Mouse (Mus musculus) liver, embryonic 11.5 days (tissue): ENCODE measurements at regions not wholly inside any gene's neighbourhood (a gene's known extent, or its start where the extent isn't known, plus 50 kb on each side); places are given as distances from the start of the nearest gene placed in this dataset.

ENCODE experiments used
- ATAC-seq: fragments of 200-750 bp; cut with Nextera tagmentation; replicated peaks from 2 replicates; pipeline ENCODE4 v1.8.0; 2017; ENCODE audit warnings: moderate number of reproducible peaks, mild to moderate bottlenecking, moderate TSS enrichment, moderate library complexity; ENCODE audit not compliant: low FRiP score
- DNase-seq: peaks from one replicate; pipeline ENCODE4 v3.0.0-alpha.2; 2017; ENCODE audit warnings: low spot score
- H3K27ac ChIP-seq: fragments of 300-500 bp; sonication (generic); 2 replicates; pipeline ENCODE4 v1.5.1; 2014; ENCODE audit warnings: mild to moderate bottlenecking, low read depth, low read length, control low read depth
- H3K27me3 ChIP-seq: fragments of 300-500 bp; sonication (generic); replicated peaks from 2 replicates; pipeline ENCODE4 v1.6.1; 2014; ENCODE audit warnings: low read length, mixed read lengths; ENCODE audit not compliant: control insufficient read depth, insufficient read depth
- H3K36me3 ChIP-seq: fragments of 300-500 bp; sonication (generic); 2 replicates; pipeline ENCODE4 v1.6.1; 2014; ENCODE audit warnings: mild to moderate bottlenecking, low read length, moderate library complexity, mixed read lengths; ENCODE audit not compliant: control insufficient read depth, insufficient read depth
- H3K4me1 ChIP-seq: fragments of 300-500 bp; sonication (generic); replicated peaks from 2 replicates; pipeline ENCODE4 v1.6.1; 2014; ENCODE audit warnings: low read length, mixed read lengths; ENCODE audit not compliant: control insufficient read depth, insufficient read depth
- H3K4me2 ChIP-seq: fragments of 300-500 bp; sonication (generic); 2 replicates; pipeline ENCODE4 v1.6.1; 2014; ENCODE audit warnings: mild to moderate bottlenecking, control low read depth, moderate library complexity
- H3K4me3 ChIP-seq: fragments of 300-500 bp; sonication (generic); 2 replicates; pipeline ENCODE4 v1.5.1; 2014; ENCODE audit warnings: low read depth, low read length, control low read depth
- H3K9ac ChIP-seq: fragments of 300-500 bp; sonication (generic); 2 replicates; pipeline ENCODE4 v1.6.1; 2014; ENCODE audit warnings: low read depth, low read length, control low read depth
- H3K9me3 ChIP-seq: fragments of 300-500 bp; sonication (generic); 2 replicates; pipeline ENCODE4 v1.6.1; 2016; ENCODE audit warnings: low read length, inconsistent platforms, mixed read lengths; ENCODE audit not compliant: control insufficient read depth
- WGBS: fragments of 180-500 bp; shearing (Covaris S2); extraction: QIAGEN DNeasy Blood & Tissue Kit; methylation state at CpG from one replicate; pipeline ENCODE4 v1.1.7; 2014; 5-methylcytosine and 5-hydroxymethylcytosine counted together

- Histone ChIP-seq H3K4me2 (no peak overlapping the region), H3K9ac (no peak overlapping the region), H3K27ac (no peak overlapping the region), H3K27me3 (peaks cover 54% of the 10 kb centered on the region), H3K36me3 (no peaks in the 10 kb centered on the region), H3K4me3 (no peak overlapping the region), H3K4me1 (no peaks in the 10 kb centered on the region), H3K9me3 (no peaks in the 10 kb centered on the region)
- 39% methylated on average over 12 of the region's 12 CpGs for WGBS
- no peak for DNase-seq
- no peak for ATAC-seq
Measured at GRCm38 (mm10) chr12:106480281-106481060, 470.4 kb downstream of the Vrk1 start.

GRCm38 (mm10) chr12:106501622-106502327 lies 491.7 kb downstream of the Vrk1 start:
- Histone ChIP-seq H3K4me3 (no peak overlapping the region), H3K4me2 (no peak overlapping the region), H3K9me3 (no peaks in the 10 kb centered on the region), H3K27ac (no peak overlapping the region), H3K4me1 (no peaks in the 10 kb centered on the region), H3K9ac (no peak overlapping the region), H3K36me3 (no peaks in the 10 kb centered on the region), H3K27me3 (no peaks in the 10 kb centered on the region)
- WGBS = 48% methylated on average over 12 of the region's 12 CpGs
- ATAC-seq (no peak), DNase-seq (no peak)

- DNase-seq = no peak
- Histone ChIP-seq H3K9ac (no peak overlapping the region), H3K4me3 (no peak overlapping the region), H3K4me2 (no peak overlapping the region), H3K27me3 (no peaks in the 10 kb centered on the region), H3K27ac (no peak overlapping the region), H3K4me1 (no peaks in the 10 kb centered on the region), H3K9me3 (no peaks in the 10 kb centered on the region), H3K36me3 (no peaks in the 10 kb centered on the region)
- no peak for ATAC-seq
- 83% methylated on average over 8 of the region's 8 CpGs for WGBS
Measured at GRCm38 (mm10) chr12:106504285-106504684, 494.3 kb downstream of the Vrk1 start.

GRCm38 (mm10) chr12:106514057-106514456 lies 504.0 kb downstream of the Vrk1 start:
- H3K4me2 ChIP-seq = no peak overlapping the region
- no peak overlapping the region for H3K27ac ChIP-seq
- H3K9ac ChIP-seq = no peak overlapping the region
- 71% methylated on average over 11 of the region's 11 CpGs for WGBS
- DNase-seq (no peak), ATAC-seq (no peak)
- no peaks in the 10 kb centered on the region for H3K36me3 ChIP-seq
- no peak overlapping the region for H3K4me3 ChIP-seq
- no peaks in the 10 kb centered on the region for H3K27me3 ChIP-seq
- no peaks in the 10 kb centered on the region for H3K9me3 ChIP-seq
- H3K4me1 ChIP-seq = no peaks in the 10 kb centered on the region

DNA sequence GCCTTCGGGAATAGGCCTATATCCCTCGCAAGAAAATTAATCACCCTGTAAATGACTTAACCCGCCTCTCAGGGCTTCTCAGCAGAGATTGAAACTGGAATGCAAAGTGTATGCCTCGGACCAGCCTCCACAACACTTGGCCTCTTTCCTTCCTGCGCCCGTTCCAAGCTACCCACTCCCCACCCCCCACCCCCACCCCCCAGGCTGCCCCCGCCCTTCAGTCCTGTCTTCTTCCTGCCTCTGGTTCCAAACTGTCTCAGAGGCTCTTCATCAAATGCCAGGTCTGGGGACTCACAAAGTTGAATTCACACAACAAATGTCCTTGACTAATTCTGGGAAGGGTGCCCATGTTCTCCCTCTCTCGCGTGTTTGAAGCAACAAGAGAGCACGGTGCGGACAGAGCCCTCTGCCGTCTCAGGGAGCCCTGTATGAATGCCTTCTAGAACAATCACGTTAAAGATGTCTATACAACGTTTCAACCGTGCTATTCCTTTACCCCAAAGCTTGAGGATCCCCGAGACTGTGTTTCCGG lies 505.3 kb downstream of the Vrk1 start:
- H3K4me2 ChIP-seq = no peak overlapping the region
- H3K9me3 ChIP-seq = no peaks in the 10 kb centered on the region
- H3K27me3 ChIP-seq = no peaks in the 10 kb centered on the region
- 69% methylated on average over 17 of the region's 17 CpGs for WGBS
- H3K36me3 ChIP-seq = no peaks in the 10 kb centered on the region
- no peaks in the 10 kb centered on the region for H3K4me1 ChIP-seq
- H3K4me3 ChIP-seq = no peak overlapping the region
- H3K27ac ChIP-seq = no peak overlapping the region
- ATAC-seq (no peak), DNase-seq (no peak)
- H3K9ac ChIP-seq = no peak overlapping the region

DNA sequence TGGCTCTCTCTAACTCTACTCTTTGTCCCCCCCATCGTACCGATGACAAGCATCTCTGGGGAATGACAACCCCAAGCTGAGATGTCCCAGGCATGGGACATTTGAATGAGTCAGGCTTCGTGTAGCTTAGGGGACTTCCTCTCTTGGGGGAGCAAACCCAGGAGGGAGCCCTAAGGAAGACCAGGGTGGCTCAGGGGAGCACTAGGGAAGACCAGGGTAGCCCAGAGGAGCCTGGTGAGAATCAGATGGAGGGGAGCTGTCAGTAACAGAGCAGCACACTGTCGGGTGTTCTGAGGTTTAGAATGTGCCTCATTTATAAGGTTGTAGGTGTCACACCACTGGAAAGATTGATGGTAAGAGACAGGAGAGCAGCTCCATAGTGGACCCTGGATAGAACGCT lies 509.1 kb downstream of the Vrk1 start:
- H3K4me3 ChIP-seq = no peak overlapping the region
- H3K27me3 ChIP-seq = no peaks in the 10 kb centered on the region
- H3K27ac ChIP-seq = no peak overlapping the region
- no peaks in the 10 kb centered on the region for H3K4me1 ChIP-seq
- no peaks in the 10 kb centered on the region for H3K9me3 ChIP-seq
- no peak overlapping the region for H3K4me2 ChIP-seq
- H3K9ac ChIP-seq = no peak overlapping the region
- no peaks in the 10 kb centered on the region for H3K36me3 ChIP-seq
- ATAC-seq (no peak), DNase-seq (no peak)
- 77% methylated on average over 5 of the region's 5 CpGs for WGBS

DNA sequence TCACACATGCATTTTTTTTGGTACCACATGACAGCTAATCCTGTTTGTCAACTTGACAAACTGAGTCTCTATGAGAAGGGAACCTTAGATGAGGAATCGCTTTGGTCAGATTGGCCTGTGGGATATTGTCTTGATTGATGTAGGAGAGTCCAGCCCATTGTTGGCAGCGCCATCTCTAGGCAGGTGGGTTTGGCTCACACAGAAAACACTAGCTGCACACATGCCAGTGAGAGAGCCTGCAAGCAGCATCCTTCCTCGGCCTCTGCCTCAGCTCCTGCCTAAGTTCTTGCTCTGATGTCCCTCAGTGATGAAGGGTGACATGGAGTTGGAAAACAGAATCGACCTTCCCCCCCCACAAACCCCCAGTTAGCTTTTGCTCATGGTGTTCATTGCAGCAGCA lies 514.4 kb downstream of the Vrk1 start:
- ATAC-seq (no peak), DNase-seq (no peak)
- Histone ChIP-seq H3K27me3 (no peaks in the 10 kb centered on the region), H3K9me3 (no peaks in the 10 kb centered on the region), H3K36me3 (no peaks in the 10 kb centered on the region), H3K4me3 (no peak overlapping the region), H3K9ac (no peak overlapping the region), H3K4me1 (no peaks in the 10 kb centered on the region), H3K4me2 (no peak overlapping the region), H3K27ac (no peak overlapping the region)
- 71% methylated on average over 4 of the region's 4 CpGs for WGBS

DNA sequence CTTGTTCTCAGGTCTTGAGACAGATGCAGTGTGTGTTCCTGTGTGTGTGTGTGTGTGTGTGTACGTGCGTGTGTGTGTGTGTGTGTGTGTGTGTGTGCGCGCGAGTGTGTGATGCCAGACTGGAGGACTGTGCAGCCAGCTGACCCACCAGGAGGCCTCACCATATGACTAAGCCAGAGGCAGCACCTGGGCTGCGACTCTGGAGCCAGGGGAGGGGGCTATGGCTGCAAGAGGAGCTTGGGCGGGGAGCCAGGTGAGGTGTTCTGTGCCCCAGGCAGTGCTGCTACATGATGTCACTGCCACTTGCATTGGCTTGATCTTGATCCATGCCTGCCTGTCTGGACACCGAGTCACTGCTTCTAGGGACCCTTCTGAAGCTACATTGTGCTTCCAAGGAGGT lies 517.1 kb downstream of the Vrk1 start:
- Histone ChIP-seq H3K4me2 (no peak overlapping the region), H3K27me3 (no peaks in the 10 kb centered on the region), H3K9me3 (no peaks in the 10 kb centered on the region), H3K36me3 (no peaks in the 10 kb centered on the region), H3K4me3 (no peak overlapping the region), H3K9ac (no peak overlapping the region), H3K4me1 (no peaks in the 10 kb centered on the region), H3K27ac (no peak overlapping the region)
- no peak for DNase-seq
- ATAC-seq = no peak
- 61% methylated on average over 8 of the region's 8 CpGs for WGBS
